Comparison of ENCODE assay signal across 28 mouse cellular contexts in the genomic region with DNA sequence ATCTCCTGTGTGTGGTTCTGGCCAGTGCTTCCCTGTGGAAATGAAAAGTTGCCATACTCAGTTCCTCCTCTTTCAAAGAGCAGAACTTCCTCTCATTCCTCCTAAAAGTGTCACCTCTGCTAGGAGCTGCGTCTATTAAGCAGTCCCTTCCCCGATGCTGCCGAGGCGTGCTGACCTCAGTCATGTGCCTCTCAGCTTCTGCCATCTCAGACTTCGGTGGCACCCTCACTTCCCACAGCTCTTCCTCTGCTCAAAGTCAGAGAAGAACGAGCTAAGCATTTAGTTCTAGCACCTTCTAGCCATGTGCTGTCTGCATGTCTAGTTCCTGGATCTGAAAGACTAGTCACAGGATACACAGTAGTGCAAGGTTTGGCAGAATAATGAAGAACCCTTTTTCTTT.
"Had no signal": no experiment of that assay in that cellular context is flagged by ENCODE, and none has a peak within 500 bp of the region (broad histone marks: within the 10 kb centered on the region; RNA-seq: fewer than 3 reads in every experiment).

No protein-coding gene starts in this region.

- H3K4me1 ChIP-seq: embryonic facial prominence, embryonic 10.5 days; embryonic facial prominence, embryonic 12.5 days; embryonic facial prominence, embryonic 13.5 days; embryonic facial prominence, embryonic 15.5 days; forebrain, embryonic 12.5 days; forebrain, embryonic 13.5 days; forebrain, embryonic 15.5 days had no signal

- H3K9ac ChIP-seq: embryonic facial prominence, embryonic 12.5 days; embryonic facial prominence, embryonic 13.5 days; embryonic facial prominence, embryonic 15.5 days; forebrain, embryonic 12.5 days; forebrain, embryonic 13.5 days; forebrain, embryonic 15.5 days; forebrain, postnatal 0 days had no signal

- DNase-seq: cerebellum, adult 2 months; cerebellum, adult 8-10 months; cerebellum, adult 9-10 months; cerebellum, adult 9-11 months; cerebellum, postnatal 10 days; cerebellum, postnatal 14 days; cerebellum, postnatal 25 days; cerebellum, postnatal 36 days; embryo, embryonic 11 days; forebrain, postnatal 0 days; gastrocnemius, adult 2 months; gastrocnemius, postnatal 10 days; gastrocnemius, postnatal 14 days; gastrocnemius, postnatal 25 days; gastrocnemius, postnatal 36 days; heart, adult 11 months; heart, adult 18-20 months had no signal

- H3K4me2 ChIP-seq: embryonic facial prominence, embryonic 12.5 days; embryonic facial prominence, embryonic 13.5 days; embryonic facial prominence, embryonic 15.5 days; forebrain, embryonic 12.5 days; forebrain, embryonic 13.5 days; forebrain, embryonic 15.5 days had no signal

- H3K4me3 ChIP-seq: embryonic facial prominence, embryonic 10.5 days; embryonic facial prominence, embryonic 12.5 days; embryonic facial prominence, embryonic 13.5 days; embryonic facial prominence, embryonic 15.5 days; erythroblast, embryonic 14.5 days; forebrain, embryonic 10.5 days; forebrain, embryonic 12.5 days; forebrain, embryonic 13.5 days; forebrain, embryonic 15.5 days; gastrocnemius, adult 2 months had no signal

- ATAC-seq: forebrain, embryonic 13.5 days; forebrain, embryonic 14.5 days; forebrain, embryonic 15.5 days; forebrain, embryonic 16.5 days; forebrain, postnatal 0 days had no signal

- H3K27ac ChIP-seq: embryonic facial prominence, embryonic 10.5 days; embryonic facial prominence, embryonic 12.5 days; embryonic facial prominence, embryonic 13.5 days; embryonic facial prominence, embryonic 15.5 days; forebrain, embryonic 10.5 days; forebrain, embryonic 12.5 days; forebrain, embryonic 13.5 days; forebrain, embryonic 15.5 days; gastrocnemius, adult 2 months had no signal

- H3K27me3 ChIP-seq: embryonic facial prominence, embryonic 12.5 days; embryonic facial prominence, embryonic 13.5 days; embryonic facial prominence, embryonic 15.5 days; forebrain, embryonic 12.5 days; forebrain, embryonic 13.5 days; forebrain, embryonic 15.5 days had no signal

- H3K9me3 ChIP-seq: embryonic facial prominence, embryonic 10.5 days; embryonic facial prominence, embryonic 12.5 days; embryonic facial prominence, embryonic 13.5 days; embryonic facial prominence, embryonic 15.5 days; forebrain, embryonic 10.5 days; forebrain, embryonic 12.5 days; forebrain, embryonic 13.5 days; forebrain, embryonic 15.5 days had no signal

- H3K36me3 ChIP-seq: embryonic facial prominence, embryonic 10.5 days; embryonic facial prominence, embryonic 12.5 days; embryonic facial prominence, embryonic 13.5 days; embryonic facial prominence, embryonic 15.5 days; forebrain, embryonic 10.5 days; forebrain, embryonic 12.5 days; forebrain, embryonic 15.5 days had no signal
